Mouse (Mus musculus) mesoderm, embryonic 11.5 days (tissue): ENCODE data around the gene Tnfrsf12a.

ENCODE experiments used
- DNase-seq: peaks from one replicate; pipeline ENCODE4 v3.0.0-alpha.2; 2012; ENCODE audit warnings: low read depth, low spot score

The Tnfrsf12a gene

DNA sequence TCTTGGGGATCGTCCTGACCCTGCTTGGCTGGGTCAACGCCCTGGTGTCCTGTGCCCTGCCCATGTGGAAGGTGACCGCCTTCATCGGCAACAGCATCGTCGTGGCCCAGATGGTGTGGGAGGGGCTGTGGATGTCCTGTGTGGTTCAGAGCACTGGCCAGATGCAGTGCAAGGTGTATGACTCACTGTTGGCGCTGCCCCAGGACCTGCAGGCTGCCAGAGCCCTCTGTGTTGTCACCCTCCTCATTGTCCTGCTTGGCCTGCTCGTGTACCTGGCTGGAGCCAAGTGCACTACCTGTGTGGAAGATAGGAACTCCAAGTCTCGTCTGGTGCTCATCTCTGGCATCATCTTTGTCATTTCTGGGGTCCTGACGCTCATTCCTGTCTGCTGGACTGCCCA, 3.8 kb upstream of the Tnfrsf12a start:
- DNase-seq, result no peak

DNA sequence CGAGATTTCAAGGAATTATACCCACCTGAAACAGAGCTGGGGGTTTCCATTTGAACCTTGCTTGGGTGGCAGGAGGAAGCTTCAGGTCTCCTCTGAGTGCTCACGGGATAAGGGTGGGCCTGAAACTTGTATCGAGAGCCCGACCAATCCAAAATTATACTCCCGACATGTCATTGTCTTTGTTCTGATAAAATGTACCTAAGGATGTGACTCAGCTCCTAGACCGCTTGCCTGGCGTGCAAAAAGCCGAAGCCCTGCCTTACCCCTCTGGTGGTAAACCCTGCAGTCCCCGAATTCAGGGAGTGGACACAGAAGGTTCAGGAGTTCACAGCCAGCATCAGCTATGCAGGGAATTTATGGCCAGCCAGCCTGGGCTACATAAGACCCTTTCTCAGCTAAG, 3.1 kb upstream of the Tnfrsf12a start:
- no peak for DNase-seq

DNA sequence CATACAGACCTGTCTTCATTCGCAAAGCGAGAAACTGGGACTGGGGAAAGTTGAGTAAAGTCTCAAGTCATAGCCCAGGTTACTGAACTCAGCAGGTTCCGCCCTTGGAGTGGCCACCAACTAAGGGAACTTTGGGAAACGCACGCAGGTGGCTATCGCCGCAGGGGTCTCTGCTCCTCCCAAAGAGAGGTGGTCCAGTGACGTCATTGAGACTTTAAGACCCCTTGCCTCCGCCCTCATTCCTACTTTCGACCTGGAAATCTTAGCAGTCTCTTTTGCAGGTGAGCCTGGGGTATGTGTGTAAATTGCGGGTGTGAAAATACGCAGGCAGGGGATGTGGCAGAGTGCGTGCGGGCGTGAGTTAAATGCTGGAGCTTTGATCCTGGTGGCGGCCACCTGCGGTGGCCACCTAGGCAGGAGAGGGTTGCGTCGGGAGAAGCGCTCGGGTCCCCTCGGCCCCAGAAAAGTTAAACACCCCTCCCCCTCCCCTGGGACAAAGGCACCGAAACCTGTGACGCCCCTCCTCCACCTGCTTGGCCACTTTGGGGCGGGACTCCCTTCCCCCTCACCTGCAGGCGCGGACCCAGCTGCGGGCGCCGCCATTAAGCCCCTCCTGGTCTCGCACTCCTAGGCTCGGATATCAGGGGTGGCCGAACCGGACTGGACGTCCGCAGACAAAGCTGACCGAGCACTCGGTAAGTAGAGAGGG, 2.0 kb upstream of the Tnfrsf12a start, which contains the start of gene Cldn6:
Gene Cldn6 (plus strand): TSS at position 123 of the 709 bp plus-strand sequence.
- DNase-seq, result no peak

DNA sequence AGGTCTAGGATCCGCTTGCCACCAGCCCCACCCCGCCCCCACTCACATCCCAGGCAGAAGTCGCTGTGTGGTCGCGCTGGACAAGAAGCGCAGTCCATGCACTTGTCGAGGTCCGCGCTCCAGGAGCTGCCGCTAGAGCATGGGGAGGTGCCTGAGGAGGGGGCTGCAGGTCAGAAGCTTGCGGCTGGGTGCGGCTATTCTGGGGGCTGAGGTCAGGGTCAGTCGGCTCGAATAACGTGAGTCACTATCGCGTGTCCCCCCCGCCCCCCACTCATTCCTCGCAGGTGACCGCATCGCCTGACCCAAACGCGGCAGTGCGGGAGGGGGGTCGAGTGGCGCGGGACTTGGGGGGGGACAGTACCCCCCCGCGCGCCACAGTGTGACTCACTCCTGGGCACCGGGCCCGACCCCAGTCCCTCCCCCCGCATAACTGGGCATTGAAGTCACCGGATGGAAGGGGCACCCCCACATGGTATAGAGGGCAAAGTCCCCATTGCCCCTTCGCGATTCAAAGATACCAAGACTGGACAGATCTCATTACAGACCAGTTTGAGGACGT, 716 bp downstream of the Tnfrsf12a start:
- DNase-seq, result no peak

DNA sequence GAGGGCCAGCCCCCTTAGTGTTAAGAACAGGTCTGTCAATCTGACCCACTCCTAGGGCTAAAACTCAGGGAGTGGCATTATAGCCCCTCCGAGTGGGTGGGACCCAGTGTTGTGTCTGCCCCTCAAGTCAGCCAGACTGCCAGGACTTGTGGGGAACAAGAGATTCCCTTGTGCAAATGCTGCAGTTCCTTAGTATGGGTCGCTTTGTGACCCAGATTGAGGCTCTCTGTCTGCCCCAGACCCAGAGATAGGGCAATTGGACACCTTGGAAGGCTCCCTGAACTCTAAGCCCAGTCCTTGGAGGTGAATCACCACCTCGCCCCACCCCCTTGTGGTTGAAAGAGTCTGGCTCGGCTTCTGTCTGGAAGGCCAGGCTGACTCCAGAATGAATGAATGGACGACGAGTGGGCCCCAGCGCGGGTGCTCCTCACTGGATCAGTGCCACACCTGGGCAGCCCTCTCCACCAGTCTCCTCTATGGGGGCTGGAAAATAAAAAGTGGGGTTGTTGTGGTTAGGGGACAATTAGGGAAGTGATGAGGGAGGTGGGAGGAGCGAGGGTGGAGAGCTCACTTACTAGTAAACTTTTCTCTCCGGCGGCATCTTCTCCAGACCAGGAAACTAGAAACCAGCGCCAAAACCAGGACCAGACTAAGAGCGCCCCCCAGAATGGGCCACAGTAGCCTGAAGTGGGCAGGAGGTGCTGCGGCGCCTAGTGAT, 1.5 kb downstream of the Tnfrsf12a start:
- DNase-seq, result no peak

DNA sequence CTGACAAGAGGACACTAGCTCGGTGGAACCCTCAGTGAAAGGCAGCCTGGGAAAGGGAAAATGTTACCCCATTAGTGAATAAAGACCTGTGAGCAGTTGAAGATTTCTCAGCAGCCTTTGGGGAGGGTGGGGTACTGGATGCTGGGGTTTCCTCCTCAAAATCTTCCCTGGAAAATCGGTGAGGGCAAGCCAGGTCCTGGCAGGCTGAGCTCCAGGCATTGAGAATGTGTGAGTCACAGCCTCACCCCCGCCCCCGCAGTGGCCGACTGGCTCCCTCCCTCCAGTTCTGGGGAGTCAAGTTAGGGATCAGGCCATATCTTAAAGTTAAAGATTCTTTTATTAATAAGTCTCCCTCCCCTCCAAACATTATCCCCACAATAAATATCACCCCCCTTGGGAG, 2.1 kb downstream of the Tnfrsf12a start:
- DNase-seq, result no peak

DNA sequence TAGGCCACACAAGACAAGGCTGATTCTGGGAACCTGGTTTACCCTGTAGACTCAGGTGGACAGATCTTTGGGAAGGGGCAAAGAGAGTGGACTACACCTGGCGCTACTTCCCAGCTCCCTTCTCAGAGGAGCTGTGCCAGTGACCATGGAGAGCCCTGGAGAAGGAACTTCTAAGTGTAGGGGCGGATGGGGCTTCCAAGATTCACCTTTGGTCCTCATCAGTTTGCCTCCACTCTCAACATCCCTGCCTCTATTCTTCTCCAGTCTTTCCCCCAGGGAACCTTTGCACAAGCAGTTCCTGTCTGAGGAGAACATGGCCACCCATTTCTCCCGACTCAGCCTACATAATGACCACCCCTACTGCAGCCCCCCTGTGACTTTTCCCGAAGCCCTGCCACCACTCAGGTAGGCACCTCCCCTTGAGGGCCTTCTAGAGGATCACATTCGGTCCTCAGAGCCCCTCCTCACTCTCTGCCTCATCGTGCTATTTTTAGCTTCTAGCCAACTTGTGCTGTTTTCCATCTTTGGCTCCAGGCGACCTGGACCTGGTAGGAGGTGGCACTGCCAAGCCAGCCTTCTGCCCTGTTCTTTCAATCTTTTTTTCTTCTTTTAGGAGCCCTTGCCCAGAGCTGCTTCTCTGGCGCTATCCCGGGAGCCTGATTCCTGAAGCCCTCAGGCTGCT, 2.9 kb downstream of the Tnfrsf12a start:
- DNase-seq, result no peak

DNA sequence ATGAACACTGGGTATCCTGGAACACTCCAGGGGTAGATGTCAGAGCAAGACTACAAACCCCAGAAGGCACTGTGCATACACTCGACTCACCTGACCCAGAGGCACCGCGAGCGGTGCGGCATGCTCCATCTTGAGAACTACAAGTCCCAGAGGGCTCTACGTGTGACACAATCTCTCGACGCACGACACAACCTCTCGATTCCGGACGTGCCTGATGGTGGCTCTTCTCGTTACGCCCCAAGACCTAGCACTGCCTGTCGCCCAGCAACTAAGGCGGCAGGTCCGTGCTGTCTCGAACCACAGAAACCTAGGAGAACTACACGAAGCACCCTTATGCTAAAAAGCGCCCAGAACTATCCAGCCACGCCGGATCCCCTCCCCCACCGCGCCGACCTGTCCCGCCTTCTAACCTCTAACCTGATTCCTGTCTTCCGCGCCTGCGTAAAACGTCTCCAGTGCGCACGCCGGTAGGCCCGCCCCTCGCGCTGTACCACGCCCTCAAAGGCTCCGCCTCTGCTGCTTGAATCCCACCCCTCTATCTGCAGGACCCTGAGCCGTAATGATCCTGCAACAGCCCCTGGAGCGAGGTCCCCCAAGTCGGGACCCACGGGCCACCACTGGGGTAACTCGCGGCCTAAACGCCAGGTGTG, 3.7 kb downstream of the Tnfrsf12a start, which contains the start of the genes Hcfc1r1 and Thoc6:
Gene Hcfc1r1 (plus strand): TSS at position 173 of the 650 bp plus-strand sequence.
Gene Thoc6 (minus strand): TSS at position 459 of the 650 bp plus-strand sequence.
- peak; percentile 94 for DNase-seq

DNA sequence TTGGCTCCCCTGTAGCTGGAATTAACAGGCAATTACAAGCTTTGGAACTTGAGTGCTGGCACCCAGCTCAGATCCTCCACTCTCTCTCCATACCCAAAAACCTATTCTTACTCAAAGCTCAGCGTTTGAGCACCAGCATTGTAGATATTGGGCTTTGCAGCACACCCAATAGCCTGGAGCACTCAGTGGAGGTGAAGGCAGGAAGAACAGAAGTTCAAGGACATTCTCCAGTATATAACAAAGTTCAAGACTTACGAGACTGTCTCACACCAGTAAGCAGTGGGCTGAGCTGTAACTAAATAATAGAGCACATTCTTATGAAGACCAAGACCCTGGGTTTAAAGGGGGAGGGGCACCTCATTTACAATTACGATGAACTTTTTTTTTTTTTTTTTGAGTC, 4.5 kb downstream of the Tnfrsf12a start:
- no peak for DNase-seq

DNA sequence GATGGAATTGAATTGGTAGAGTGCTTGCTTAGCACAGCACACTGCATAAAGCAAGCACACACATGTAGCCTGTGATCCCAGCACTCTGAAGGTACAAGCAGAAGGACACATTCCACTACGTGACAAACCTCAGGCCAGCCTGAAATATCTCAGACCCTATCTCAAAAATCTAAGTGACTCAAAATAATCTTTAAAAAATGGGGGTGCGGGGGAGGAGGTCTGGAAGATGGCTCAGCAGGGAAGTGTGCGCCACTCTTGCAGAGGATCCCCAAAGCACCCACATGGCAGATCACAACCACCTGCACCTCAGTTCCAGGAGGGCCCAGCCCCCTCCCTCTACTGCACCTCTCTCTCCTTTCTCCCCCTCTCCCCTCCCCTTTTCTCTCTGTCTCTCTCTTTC, 5.7 kb downstream of the Tnfrsf12a start:
- no peak for DNase-seq

DNA sequence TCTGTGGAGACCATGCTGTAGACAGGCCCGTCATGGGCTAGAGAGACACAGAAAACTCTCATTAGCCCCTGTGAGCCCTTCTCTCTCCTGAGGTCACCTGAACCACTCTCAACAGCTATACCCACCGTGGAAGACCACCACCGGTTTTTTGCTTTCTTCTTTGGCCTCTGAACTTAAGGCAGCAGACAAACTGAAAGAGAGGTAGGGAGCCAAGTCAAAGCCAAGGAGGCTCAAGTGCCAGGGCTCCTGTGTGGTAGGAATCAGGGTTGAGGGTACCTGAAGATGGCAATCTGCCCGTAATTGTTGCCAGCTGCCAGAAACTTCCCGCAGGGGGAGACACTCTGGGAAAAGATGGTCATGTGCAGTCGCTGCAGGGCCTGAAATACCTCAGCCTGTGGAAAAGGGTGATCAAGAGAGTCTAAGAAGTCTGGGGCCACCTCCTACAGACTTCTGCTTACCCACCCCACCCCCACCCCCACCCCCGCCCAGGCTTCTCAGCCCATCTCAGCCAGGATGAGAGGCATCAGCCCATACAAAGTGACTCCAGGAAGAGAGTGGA, 6.7 kb downstream of the Tnfrsf12a start:
- no peak for DNase-seq

DNA sequence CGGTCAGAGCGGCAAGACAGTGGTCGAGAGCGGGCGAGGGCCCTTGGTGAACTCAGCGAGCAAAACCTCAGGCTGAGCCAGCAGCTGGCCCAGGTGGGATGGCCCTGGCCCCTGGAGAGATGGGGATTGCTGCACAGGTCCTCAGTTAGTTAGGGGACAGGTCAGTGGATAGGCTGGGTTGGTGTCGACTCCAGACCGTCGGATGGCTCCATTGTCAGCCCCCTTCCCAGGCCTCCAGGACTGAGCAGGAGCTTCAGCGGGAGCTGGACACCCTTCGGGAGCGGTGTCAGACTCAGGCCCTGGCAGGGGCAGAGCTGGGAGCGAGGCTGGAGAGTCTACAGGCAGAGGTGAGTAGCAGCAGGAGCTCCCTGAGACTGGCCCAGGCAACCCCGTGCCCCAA, 11.8 kb downstream of the Tnfrsf12a start:
- DNase-seq, result no peak

DNA sequence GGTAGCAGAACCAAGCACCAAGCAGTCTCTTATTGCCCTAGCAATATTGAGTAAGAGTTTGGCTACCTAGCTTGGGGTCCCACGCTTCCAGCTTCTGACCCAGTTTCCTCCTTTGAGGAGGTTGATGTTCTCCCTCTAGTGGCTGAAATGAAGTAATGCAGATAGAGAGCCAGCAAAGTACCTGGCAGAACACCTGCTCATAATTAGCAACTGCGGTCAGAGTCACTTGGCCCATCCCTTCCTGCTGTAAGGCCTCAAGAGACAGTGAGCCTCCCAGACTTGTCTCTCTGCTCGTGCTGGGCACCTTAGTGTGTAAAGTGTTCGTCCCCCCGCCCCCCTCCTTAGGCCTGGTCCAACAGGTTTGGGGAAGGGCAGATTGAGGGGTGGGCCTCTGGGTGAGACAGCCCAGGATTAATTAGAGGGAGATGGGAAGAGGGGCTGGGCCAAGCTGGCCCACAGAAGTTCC, 12.7 kb downstream of the Tnfrsf12a start:
- peak; percentile 68 for DNase-seq

DNA sequence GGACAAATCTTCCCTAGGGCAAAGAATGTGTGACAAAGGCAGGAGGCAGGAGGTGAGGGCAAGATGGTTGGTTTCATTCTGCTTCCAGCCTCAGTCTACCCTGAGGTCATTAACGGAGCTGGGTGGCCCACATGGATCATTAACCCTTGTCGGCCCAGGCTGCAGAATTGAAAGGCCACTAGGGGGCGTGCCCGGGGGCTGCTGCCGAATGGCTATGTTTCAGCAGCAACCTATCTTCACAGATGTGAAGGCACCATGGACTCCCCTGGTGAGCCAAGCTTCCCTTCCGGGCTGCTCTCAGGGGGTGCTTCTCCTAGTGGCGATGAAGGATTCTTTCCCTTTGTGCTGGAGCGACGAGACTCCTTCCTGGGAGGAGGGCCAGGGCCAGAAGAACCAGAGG, 15.7 kb downstream of the Tnfrsf12a start:
- no peak for DNase-seq

DNA sequence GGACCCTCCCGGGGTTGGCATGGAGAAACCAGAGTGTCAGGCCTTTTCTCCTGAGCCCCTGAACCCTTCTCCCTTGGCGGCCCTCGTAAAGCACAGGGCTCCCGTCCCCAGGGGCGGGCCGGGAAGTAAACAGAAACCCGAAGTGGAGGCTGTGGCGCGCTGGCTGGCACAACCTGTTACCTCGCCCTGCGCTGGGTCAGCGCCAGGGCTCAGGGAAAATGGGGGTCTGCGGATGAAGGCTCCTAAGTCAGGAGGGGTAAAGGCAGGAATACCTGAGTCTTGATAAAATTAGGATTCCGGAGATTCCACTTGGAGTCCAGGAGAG, 16.4 kb downstream of the Tnfrsf12a start:
- no peak for DNase-seq

DNA sequence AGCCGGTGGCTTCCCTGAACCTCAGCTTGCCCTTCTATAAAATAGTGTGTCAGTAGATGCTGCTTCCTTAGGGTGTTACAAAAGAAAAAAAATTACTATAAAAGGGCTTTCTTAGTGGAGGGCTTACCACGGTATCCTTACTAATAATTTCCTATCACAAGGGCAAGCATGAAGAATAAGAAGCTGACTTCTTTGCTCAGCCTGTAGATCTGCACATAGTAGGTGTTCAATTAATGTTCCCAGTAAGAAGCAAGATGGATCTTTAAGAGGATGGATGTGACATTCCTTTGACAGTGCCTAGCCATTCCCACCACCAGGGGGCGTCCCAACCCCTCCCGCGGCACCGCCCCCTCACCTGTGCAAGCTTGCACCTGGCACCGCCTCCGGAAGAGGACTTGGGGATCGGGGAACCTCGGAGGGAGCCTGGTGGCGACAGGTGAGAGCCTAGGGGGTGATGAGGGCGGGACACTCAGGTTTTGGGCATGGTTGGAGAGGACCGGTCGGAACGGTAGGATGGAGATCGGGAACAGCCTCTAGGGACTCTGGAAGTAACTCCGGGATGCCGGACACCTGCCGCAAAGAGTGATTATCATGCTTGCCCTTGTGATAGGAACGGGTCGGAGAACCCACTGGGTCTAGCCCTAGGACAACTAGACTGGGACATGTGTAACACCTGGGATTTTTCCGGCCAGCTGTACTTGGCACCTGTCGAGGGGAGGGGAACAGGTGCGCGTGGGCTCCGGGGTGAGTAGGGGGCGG, 17.0 kb downstream of the Tnfrsf12a start, which contains the start of gene Bicdl2:
Gene Bicdl2 (plus strand): TSS at position 390 of the 759 bp plus-strand sequence.
- no peak for DNase-seq

DNA sequence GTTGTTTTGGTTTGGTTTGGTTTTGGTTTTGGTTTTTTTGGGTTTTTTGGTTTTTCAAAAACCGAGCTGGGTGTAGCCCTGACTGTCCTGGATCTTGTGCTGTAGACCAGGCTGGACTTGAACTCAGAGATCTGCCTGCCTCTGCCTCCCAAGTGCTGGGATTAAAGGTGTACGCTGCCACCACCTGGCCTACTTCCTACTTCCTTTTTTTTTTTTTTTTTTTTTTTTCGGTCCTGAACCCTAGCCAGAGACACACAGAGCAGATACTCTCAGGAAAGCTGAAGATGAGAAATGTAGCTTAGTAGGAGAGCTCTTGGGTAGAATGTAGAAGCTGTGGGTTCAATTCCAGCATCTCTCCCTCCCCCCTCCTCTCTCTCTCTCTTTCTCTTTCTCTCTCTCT, 18.8 kb downstream of the Tnfrsf12a start:
- no peak for DNase-seq

DNA sequence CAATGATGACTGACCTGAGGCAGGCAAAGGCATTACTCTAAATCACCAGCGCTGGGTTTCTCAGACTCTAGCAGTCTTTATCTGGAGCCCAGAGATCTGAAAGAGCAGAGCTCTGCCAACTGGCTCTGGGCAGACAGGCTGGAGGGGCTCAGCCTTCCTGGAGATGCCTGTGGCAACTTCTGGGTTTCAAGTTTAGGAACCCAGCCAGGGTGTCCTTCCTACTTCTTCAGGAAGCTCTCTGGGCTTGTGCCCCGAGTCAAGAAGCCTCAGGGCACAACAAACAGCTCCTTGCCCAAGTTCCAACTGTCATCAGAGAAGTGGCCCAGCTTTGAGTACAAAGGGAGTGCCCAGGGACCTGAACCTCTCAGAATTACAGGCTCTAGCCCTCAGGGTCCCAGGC, 22.9 kb downstream of the Tnfrsf12a start:
- DNase-seq, result no peak

DNA sequence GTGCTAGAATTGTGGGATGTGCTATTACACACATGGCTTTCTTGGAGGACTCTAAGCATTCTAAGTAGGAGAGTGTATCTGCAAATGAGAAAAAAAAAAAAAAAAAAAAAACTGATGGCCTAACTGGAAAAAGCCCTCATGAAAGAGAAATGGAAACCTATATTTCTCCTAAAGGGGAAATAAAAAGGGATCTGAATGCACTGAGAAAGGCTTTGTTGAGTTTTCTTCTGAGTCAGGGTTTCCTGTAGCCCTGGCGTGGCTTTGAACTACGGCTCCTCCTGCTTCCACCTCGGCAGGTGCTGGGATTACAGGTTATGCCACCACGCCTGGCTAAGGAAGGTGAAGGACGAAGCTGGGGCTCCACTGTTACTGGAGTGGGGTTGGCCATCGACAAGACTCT, 23.3 kb downstream of the Tnfrsf12a start:
- DNase-seq, result no peak

DNA sequence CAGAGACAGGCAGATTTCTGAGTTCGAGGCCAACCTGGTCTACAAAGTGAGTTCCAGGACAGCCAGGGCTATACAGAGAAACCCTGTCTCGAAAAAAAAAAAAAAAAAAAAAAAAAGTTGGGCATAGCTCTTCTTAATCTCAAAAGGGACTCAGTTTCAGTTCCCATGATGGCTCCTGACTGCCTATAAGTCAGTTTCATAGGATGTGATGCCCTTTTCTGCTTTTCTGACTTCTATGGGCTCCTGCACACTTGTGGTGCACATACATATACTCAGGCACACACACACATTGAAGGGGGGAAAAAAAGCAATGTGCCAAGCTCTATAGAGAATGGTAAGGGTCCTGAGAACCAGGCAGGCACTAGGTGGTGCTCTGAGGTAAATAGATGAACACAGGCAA, 23.9 kb downstream of the Tnfrsf12a start:
- DNase-seq, result no peak

DNA sequence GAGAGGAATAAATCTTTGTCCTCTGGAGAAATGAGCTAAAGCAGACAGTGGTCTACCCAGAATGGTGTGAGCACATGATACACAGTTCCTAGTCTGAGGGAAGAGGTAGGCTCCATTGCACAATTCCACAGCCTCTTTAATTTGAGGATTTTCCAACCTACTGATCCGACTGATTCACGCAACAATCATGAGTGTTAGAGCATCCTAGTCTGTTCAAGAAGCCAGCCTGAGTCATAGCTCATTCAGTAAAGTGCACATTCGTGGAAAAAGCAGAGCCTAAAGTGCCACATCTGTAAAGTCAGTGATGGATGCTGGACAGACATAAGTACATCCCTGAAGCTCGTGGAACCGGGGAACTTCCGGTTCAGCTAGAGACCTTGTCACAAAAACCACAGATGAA, 25.9 kb downstream of the Tnfrsf12a start:
- no peak for DNase-seq
